Mouse (Mus musculus): Measurements from ENCODE around the gene Cstf3.

GRCm38 (mm10) chr2:104614786-104615185 lies 24.5 kb downstream of the Cstf3 start:
- no peak for TF ChIP-seq POLR2AphosphoS2 (IDR thresholded peaks at IDR 0.05; ENCODE audit: low read depth, low read length)
- no peak for TF ChIP-seq CTCF (conservative IDR thresholded peaks at IDR 0.05 in 1 of 2, IDR thresholded peaks at IDR 0.05 in 1 of 2; ENCODE audit: low read depth in 2 of 2, low read length in 2 of 2)
- no peak for TF ChIP-seq POLR2A (IDR thresholded peaks at IDR 0.05; ENCODE audit: low read depth, low read length)
- TF ChIP-seq MAX (IDR thresholded peaks at IDR 0.05; ENCODE audit: low read length) = no peak
- TF ChIP-seq TCF12 (IDR thresholded peaks at IDR 0.05; ENCODE audit: low read depth, low read length) = no peak
- no peak for TF ChIP-seq PAX5 (IDR thresholded peaks at IDR 0.05; ENCODE audit: low read length)
- no peak for TF ChIP-seq UBTF (IDR thresholded peaks at IDR 0.05; ENCODE audit: low read depth, low read length)
